Mouse (Mus musculus) CH12.LX (cell line): Measurements from ENCODE around the gene Ntm. TPM values are rescaled to one million over a fixed set of nuclear protein-coding genes. Genes with fewer than 3 reads are reported as not detected.

ENCODE experiments used
- DNase-seq: peaks from one replicate; pipeline ENCODE4 v3.0.0-alpha.2; 2013; ENCODE audit errors: extremely low read depth
- H3K27ac ChIP-seq: 2 replicates; pipeline ENCODE4 v1.5.1; 2012; ENCODE audit warnings: low read depth, mild to moderate bottlenecking, control low read depth, moderate library complexity; ENCODE audit not compliant: insufficient read depth
- H3K27me3 ChIP-seq: replicated peaks from 2 replicates; pipeline ENCODE3; 2012; ENCODE audit warnings: inconsistent platforms
- H3K36me3 ChIP-seq, 2 experiments: replicated peaks in 1 of 2; 2 replicates each; pipeline versions ENCODE3 to v1.6.1; 2012; ENCODE audit warnings: inconsistent platforms in 1 of 2, low read length in 1 of 2, mild to moderate bottlenecking in 1 of 2, mixed read lengths in 1 of 2, moderate library complexity in 1 of 2; ENCODE audit not compliant: control insufficient read depth in 1 of 2, insufficient read depth in 1 of 2
- H3K4me1 ChIP-seq, 2 experiments: 2 replicates each; pipeline ENCODE4 v1.6.1; 2012; ENCODE audit warnings: inconsistent platforms in 1 of 2, moderate library complexity in 1 of 2; ENCODE audit not compliant: insufficient read depth in 2 of 2, control insufficient read depth in 1 of 2
- H3K4me2 ChIP-seq: 2 replicates; pipeline ENCODE4 v1.6.1; 2012; ENCODE audit warnings: low read depth, mild to moderate bottlenecking, control low read depth; ENCODE audit not compliant: poor library complexity, insufficient read depth, severe bottlenecking
- H3K4me3 ChIP-seq, 3 experiments: fragments of 150-350 bp in 1 of 3; sonication (generic) in 1 of 3; replicated peaks in 1 of 3; 2 replicates each; pipeline versions ENCODE3 to v1.5.1; 2011 to 2012; ENCODE audit warnings: low read depth in 2 of 3, low read length in 2 of 3, mild to moderate bottlenecking in 2 of 3, moderate library complexity in 2 of 3, control low read depth in 1 of 3, improper control_type of control experiment in 1 of 3, inconsistent platforms in 1 of 3, mixed read lengths in 1 of 3; ENCODE audit not compliant: poor library complexity in 1 of 3
- H3K79me2 ChIP-seq: replicated peaks from 2 replicates; pipeline ENCODE4 v1.6.1; 2012; ENCODE audit warnings: mild to moderate bottlenecking, moderate library complexity; ENCODE audit not compliant: control insufficient read depth, poor library complexity, insufficient read depth, severe bottlenecking; ENCODE audit errors: extremely low read depth
- H3K9ac ChIP-seq: 2 replicates; pipeline ENCODE4 v1.6.1; 2012; ENCODE audit warnings: low read depth, mild to moderate bottlenecking, control low read depth, moderate library complexity; ENCODE audit not compliant: insufficient read depth
- H3K9me3 ChIP-seq: replicated peaks from 2 replicates; pipeline ENCODE3; 2012; ENCODE audit warnings: low read length, inconsistent platforms, mixed read lengths
- BHLHE40 ChIP-seq: IDR thresholded peaks from 2 replicates; pipeline ENCODE4 v1.6.1; 2011; ENCODE audit warnings: mild to moderate bottlenecking, low read depth, low read length, improper control_type of control experiment
- CHD1 ChIP-seq: IDR thresholded peaks from 2 replicates; pipeline ENCODE4 v1.6.1; 2012; ENCODE audit warnings: low read depth, low read length, improper control_type of control experiment, inconsistent platforms
- CTCF ChIP-seq, 2 experiments: IDR thresholded peaks in 1 of 2; conservative IDR thresholded peaks in 1 of 2; 2 replicates each; pipeline ENCODE4 v1.5.1; 2011 to 2012; ENCODE audit warnings: low read depth in 2 of 2, low read length in 2 of 2, improper control_type of control experiment in 1 of 2, inconsistent platforms in 1 of 2, mild to moderate bottlenecking in 1 of 2, moderate library complexity in 1 of 2
- E2F4 ChIP-seq: IDR thresholded peaks from 2 replicates; pipeline ENCODE4 v1.6.1; 2011; ENCODE audit warnings: low read depth, low read length, improper control_type of control experiment; ENCODE audit not compliant: insufficient replicate concordance
- ELF1 ChIP-seq: IDR thresholded peaks from 2 replicates; pipeline ENCODE4 v1.6.1; 2014; ENCODE audit warnings: low read depth, mild to moderate bottlenecking, inconsistent platforms, low read length, improper control_type of control experiment
- EP300 ChIP-seq: IDR thresholded peaks from 2 replicates; pipeline ENCODE4 v1.6.1; 2011; ENCODE audit warnings: low read length, improper control_type of control experiment
- GABPA ChIP-seq: IDR thresholded peaks from 2 replicates; pipeline ENCODE4 v1.6.1; 2012; ENCODE audit warnings: low read depth, low read length, improper control_type of control experiment, inconsistent platforms; ENCODE audit not compliant: insufficient replicate concordance
- JUN ChIP-seq: IDR thresholded peaks from 2 replicates; pipeline ENCODE4 v1.6.1; 2011; ENCODE audit warnings: low read depth, mild to moderate bottlenecking, low read length, improper control_type of control experiment, moderate library complexity; ENCODE audit not compliant: insufficient read depth
- JUND ChIP-seq: conservative IDR thresholded peaks from 2 replicates; pipeline ENCODE4 v1.6.1; 2011; ENCODE audit warnings: low read depth, low read length, improper control_type of control experiment
- KAT2A ChIP-seq: IDR thresholded peaks from 2 replicates; pipeline ENCODE4 v1.6.1; 2012; ENCODE audit warnings: low read length, improper control_type of control experiment, inconsistent platforms; ENCODE audit not compliant: insufficient replicate concordance
- MAFK ChIP-seq: IDR thresholded peaks from 2 replicates; pipeline ENCODE4 v1.6.1; 2011; ENCODE audit warnings: low read length, improper control_type of control experiment; ENCODE audit not compliant: insufficient replicate concordance
- MEF2A ChIP-seq: IDR thresholded peaks from 2 replicates; pipeline ENCODE4 v1.6.1; 2014; ENCODE audit warnings: low read depth, mild to moderate bottlenecking, inconsistent platforms, low read length, improper control_type of control experiment, borderline replicate concordance
- MXI1 ChIP-seq: IDR thresholded peaks from 2 replicates; pipeline ENCODE4 v1.6.1; 2011; ENCODE audit warnings: mild to moderate bottlenecking, low read depth, low read length, improper control_type of control experiment
- NELFE ChIP-seq: IDR thresholded peaks from 2 replicates; pipeline ENCODE4 v1.6.1; 2011; ENCODE audit warnings: low read depth, low read length, improper control_type of control experiment
- NRF1 ChIP-seq: IDR thresholded peaks from 2 replicates; pipeline ENCODE4 v1.6.1; 2014; ENCODE audit warnings: low read depth, mild to moderate bottlenecking, inconsistent platforms, low read length, improper control_type of control experiment, moderate library complexity
- PAX5 ChIP-seq: IDR thresholded peaks from 2 replicates; pipeline ENCODE4 v1.6.1; 2012; ENCODE audit warnings: low read length, inconsistent platforms, mixed read lengths
- POLR2A ChIP-seq: IDR thresholded peaks from 2 replicates; pipeline ENCODE4 v1.6.1; 2011; ENCODE audit warnings: low read depth, mild to moderate bottlenecking, improper control_type of control experiment, low read length
- RAD21 ChIP-seq: IDR thresholded peaks from 2 replicates; pipeline ENCODE4 v1.6.1; 2011; ENCODE audit warnings: low read depth, mild to moderate bottlenecking, low read length, improper control_type of control experiment, moderate library complexity
- SIN3A ChIP-seq: IDR thresholded peaks from 2 replicates; pipeline ENCODE4 v1.6.1; 2012; ENCODE audit warnings: low read length, improper control_type of control experiment, inconsistent platforms
- UBTF ChIP-seq: IDR thresholded peaks from 2 replicates; pipeline ENCODE4 v1.6.1; 2012; ENCODE audit warnings: low read depth, mild to moderate bottlenecking, inconsistent platforms, low read length, improper control_type of control experiment, moderate library complexity
- USF1 ChIP-seq: IDR thresholded peaks from 2 replicates; pipeline ENCODE4 v1.6.1; 2014; ENCODE audit warnings: low read depth, mild to moderate bottlenecking, inconsistent platforms, low read length, improper control_type of control experiment
- USF2 ChIP-seq: conservative IDR thresholded peaks from 2 replicates; pipeline ENCODE4 v1.6.1; 2011; ENCODE audit warnings: low read depth, low read length, improper control_type of control experiment
- ZC3H11A ChIP-seq: IDR thresholded peaks from 2 replicates; pipeline ENCODE4 v1.6.1; 2012; ENCODE audit warnings: low read depth, mild to moderate bottlenecking, inconsistent platforms, low read length, improper control_type of control experiment
- ZKSCAN1 ChIP-seq: IDR thresholded peaks from 2 replicates; pipeline ENCODE4 v1.6.1; 2012; ENCODE audit warnings: low read depth, inconsistent platforms, low read length, improper control_type of control experiment, borderline replicate concordance
- dilution Hi-C: fragments of 300-500 bp; cut with MboI; formaldehyde crosslinking; loops from 2 replicates; pipeline ENCODE4 v1.14.3; 2020; ENCODE audit warnings: low sequenced_read_pairs; ENCODE audit not compliant: extremely low pct_unique_long_range_greater_than_20kb, extremely low pct_ligation_motif_present
- in situ Hi-C: fragments of 300-500 bp; cut with MboI; formaldehyde crosslinking; loops from 3 replicates; pipeline ENCODE4 v1.14.3; 2019; ENCODE audit warnings: low sequenced_read_pairs, low pct_ligation_motif_present, low pct_unique_long_range_greater_than_20kb, mixed read lengths
- polyA plus RNA-seq: library from polyadenylated mRNA; unstranded; fragments of >175 nt; gene quantifications from 2 replicates; pipeline ENCODE4 v1.2.1, GENCODE M21; 2012; ENCODE audit warnings: low read depth; ENCODE audit not compliant: insufficient read length
- total RNA-seq, 2 experiments: library from RNA; depleted of rRNA; stranded (reverse); fragments of 300-350 nt in 1 of 2; fragments of >200 nt in 1 of 2; gene quantifications; 2 replicates each; pipeline ENCODE4 v1.2.3; 2012 to 2014

The Ntm gene
- total and polyA plus RNA-seq, 3 experiments, result not detected

- Histone ChIP-seq H3K27ac (no peak overlapping the region), H3K4me3 (no peak overlapping the region), H3K9ac (no peak overlapping the region), H3K4me1 (no peaks in the 10 kb centered on the region), H3K27me3 (no peaks in the 10 kb centered on the region), H3K9me3 (peaks cover 90% of the 10 kb centered on the region), H3K79me2 (no peaks in the 10 kb centered on the region), H3K36me3 (no peaks in the 10 kb centered on the region), H3K4me2 (no peak overlapping the region)
- in situ Hi-C loops (no loop called here), dilution Hi-C loops (no loop called here)
- no peak for DNase-seq
- no peak for TF ChIP-seq SIN3A
- no peak for TF ChIP-seq JUND
- no peak for TF ChIP-seq NRF1
- no peak for TF ChIP-seq POLR2A
- no peak for TF ChIP-seq ZKSCAN1
- TF ChIP-seq PAX5, result no peak
- no peak for TF ChIP-seq UBTF
- TF ChIP-seq ZC3H11A, result no peak
- no peak for TF ChIP-seq KAT2A
- no peak for TF ChIP-seq CTCF (conservative IDR thresholded peaks at IDR 0.05 in 1 of 2, IDR thresholded peaks at IDR 0.05 in 1 of 2; ENCODE audit: low read depth in 2 of 2, low read length in 2 of 2)
- TF ChIP-seq USF2, result no peak
- TF ChIP-seq NELFE, result no peak
- TF ChIP-seq EP300, result no peak
- TF ChIP-seq USF1, result no peak
- no peak for TF ChIP-seq BHLHE40
- no peak for TF ChIP-seq GABPA
These were observed 172.9 kb downstream of the Ntm start for GRCm38 (mm10) chr9:29790017-29790416.

- Histone ChIP-seq H3K79me2 (no peaks in the 10 kb centered on the region), H3K9me3 (peaks cover 85% of the 10 kb centered on the region), H3K4me3 (no peak overlapping the region), H3K9ac (no peak overlapping the region), H3K4me1 (no peaks in the 10 kb centered on the region), H3K4me2 (no peak overlapping the region), H3K27me3 (no peaks in the 10 kb centered on the region), H3K27ac (no peak overlapping the region), H3K36me3 (no peaks in the 10 kb centered on the region)
- in situ Hi-C loops, result no loop called here
- dilution Hi-C loops, result no loop called here
- no peak for TF ChIP-seq JUN
- no peak for TF ChIP-seq MAFK
- no peak for TF ChIP-seq RAD21
- no peak for TF ChIP-seq USF1
- no peak for TF ChIP-seq ELF1
- TF ChIP-seq MEF2A, result no peak
- TF ChIP-seq E2F4, result no peak
- TF ChIP-seq CHD1, result no peak
- TF ChIP-seq KAT2A, result no peak
- TF ChIP-seq MXI1, result no peak
- no peak for DNase-seq
These were observed 174.1 kb downstream of the Ntm start for GRCm38 (mm10) chr9:29788855-29789254.
